Mouse (Mus musculus) Patski (cell line): ENCODE data around the gene Mcmbp. TPM values are rescaled to one million over a fixed set of nuclear protein-coding genes. Genes with fewer than 3 reads are reported as not detected.

Experiments used
- ATAC-seq: fragments of 100-300 bp; one replicate; pipeline ENCODE4 v1.8.0; 2021
- CTCF ChIA-PET: fragments of 350-600 bp; sonication (Branson Sonifier 250); formaldehyde crosslinking; loops from one replicate; lab custom pipeline; 2022; ENCODE audit warnings: inconsistent platforms; lab: Charles Lee
- POLR2A ChIA-PET: fragments of 350-600 bp; sonication (Branson Sonifier 250); formaldehyde crosslinking; loops from one replicate; lab custom pipeline; 2022; ENCODE audit warnings: antibody characterized with exemption, inconsistent platforms; lab: Charles Lee
- DNase-seq: peaks from one replicate; pipeline ENCODE4 v3.0.0-alpha.2; 2011; ENCODE audit warnings: low read depth, low spot score
- H3K27me3 ChIP-seq: fragments of 371-371 bp; one replicate; pipeline ENCODE4 v1.5.1; 2021
- CTCF ChIP-seq: fragments of 100-300 bp; IDR thresholded peaks from one replicate; pipeline ENCODE4 v1.5.1; 2021
- in situ Hi-C: fragments of 300-500 bp; cut with MboI; formaldehyde crosslinking; loops from 3 replicates; pipeline ENCODE4 v1.11.1; 2018; ENCODE audit warnings: low pct_unique_long_range_greater_than_20kb, mixed read lengths
- polyA plus RNA-seq: library from polyadenylated mRNA; unstranded; gene quantifications from one replicate; pipeline ENCODE4 v1.2.3, GENCODE M21; 2021

Mcmbp gene
- 40.4 TPM for polyA plus RNA-seq

GRCm38 (mm10) chr7:128740334-128740733 lies at the start of gene Mcmbp:
Gene Mcmbp, minus strand, starts transcription at chr7:128740495.
- ChIA-PET CTCF (interaction anchor here (6.0 kb wide), 1 partner anchor 15 kb away, joined by 39 read pairs; no protein-coding TSS in a partner anchor), POLR2A (no interaction called here)
- in situ Hi-C loops: loop anchor here (25.0 kb wide), 1 partner anchor 103 kb away; no protein-coding TSS in a partner anchor
- DNase-seq (no peak), ATAC-seq (peak; percentile 68)
- H3K27me3 ChIP-seq: no peaks in the 10 kb centered on the region
- no peak for TF ChIP-seq CTCF

GRCm38 (mm10) chr7:128790045-128790444 lies 49.8 kb upstream of the Mcmbp start:
- no peak for DNase-seq
- no peak for ATAC-seq
- CTCF ChIA-PET: no interaction called here
- H3K27me3 ChIP-seq: no peaks in the 10 kb centered on the region
- in situ Hi-C loops: no loop called here
- POLR2A ChIA-PET: no interaction called here
- no peak for TF ChIP-seq CTCF

- in situ Hi-C loops: no loop called here
- ATAC-seq (no peak), DNase-seq (no peak)
- POLR2A ChIA-PET: no interaction called here
- CTCF ChIA-PET: interaction anchor here (1.3 kb wide), 1 partner anchor 14 kb away, joined by 3 read pairs; no protein-coding TSS in a partner anchor
- no peak for TF ChIP-seq CTCF
- H3K27me3 ChIP-seq: no peaks in the 10 kb centered on the region
Observed at GRCm38 (mm10) chr7:128781846-128782245, 41.6 kb upstream of the Mcmbp start.

GRCm38 (mm10) chr7:128779305-128779704 lies 39.0 kb upstream of the Mcmbp start:
- peak; percentile 83 for TF ChIP-seq CTCF
- ChIA-PET POLR2A (no interaction called here), CTCF (interaction anchor here (1.0 to 2.7 kb wide), 2 partner anchors 14 to 17 kb away, joined by 3 to 25 read pairs; no protein-coding TSS in a partner anchor)
- H3K27me3 ChIP-seq: no peaks in the 10 kb centered on the region
- in situ Hi-C loops: no loop called here
- peak; percentile 10 for DNase-seq
- no peak for ATAC-seq

GRCm38 (mm10) chr7:128777201-128777600 lies 36.9 kb upstream of the Mcmbp start:
- POLR2A ChIA-PET: interaction anchor here (1.5 kb wide), 1 partner anchor 11 kb away, joined by 3 read pairs; no protein-coding TSS in a partner anchor
- in situ Hi-C loops: no loop called here
- DNase-seq (no peak), ATAC-seq (no peak)
- no peaks in the 10 kb centered on the region for H3K27me3 ChIP-seq
- CTCF ChIA-PET: interaction anchor here (0.9 kb wide), 1 partner anchor 36 kb away, joined by 3 read pairs; no protein-coding TSS in a partner anchor
- TF ChIP-seq CTCF: no peak

- POLR2A ChIA-PET: interaction anchor here (1.3 kb wide), 1 partner anchor 11 kb away, joined by 3 read pairs; no protein-coding TSS in a partner anchor
- DNase-seq (no peak), ATAC-seq (no peak)
- TF ChIP-seq CTCF: no peak
- CTCF ChIA-PET: interaction anchor here (4.4 kb wide), 1 partner anchor 12 kb away, joined by 25 read pairs; no protein-coding TSS in a partner anchor
- in situ Hi-C loops: no loop called here
- H3K27me3 ChIP-seq: no peaks in the 10 kb centered on the region
Observed at GRCm38 (mm10) chr7:128766696-128767095, 26.4 kb upstream of the Mcmbp start.

GRCm38 (mm10) chr7:128758948-128759347 lies 18.7 kb upstream of the Mcmbp start:
- POLR2A ChIA-PET: no interaction called here
- CTCF ChIA-PET: no interaction called here
- ATAC-seq (no peak), DNase-seq (no peak)
- no peaks in the 10 kb centered on the region for H3K27me3 ChIP-seq
- in situ Hi-C loops: no loop called here
- no peak for TF ChIP-seq CTCF

GRCm38 (mm10) chr7:128755396-128755795 lies 15.1 kb upstream of the Mcmbp start:
- no peak for TF ChIP-seq CTCF
- no peak for ATAC-seq
- ChIA-PET CTCF (no interaction called here), POLR2A (interaction anchor here (1.0 kb wide), 1 partner anchor 10 kb away, joined by 4 read pairs; no protein-coding TSS in a partner anchor)
- no peaks in the 10 kb centered on the region for H3K27me3 ChIP-seq
- DNase-seq: no peak
- in situ Hi-C loops: no loop called here

GRCm38 (mm10) chr7:128752012-128752411 lies 11.7 kb upstream of the Mcmbp start:
- POLR2A ChIA-PET: no interaction called here
- CTCF ChIA-PET: no interaction called here

GRCm38 (mm10) chr7:128750296-128750695 lies 10.0 kb upstream of the Mcmbp start:
- H3K27me3 ChIP-seq: no peaks in the 10 kb centered on the region
- no peak for ATAC-seq
- POLR2A ChIA-PET: no interaction called here
- TF ChIP-seq CTCF: no peak
- CTCF ChIA-PET: no interaction called here
- no peak for DNase-seq
- in situ Hi-C loops: no loop called here

More at GRCm38 (mm10) chr7:128752012-128752411, 11.7 kb upstream of the Mcmbp start:
- no peak for DNase-seq
- in situ Hi-C loops: no loop called here
- TF ChIP-seq CTCF: no peak
- no peak for ATAC-seq
- no peaks in the 10 kb centered on the region for H3K27me3 ChIP-seq

GRCm38 (mm10) chr7:128748758-128749157 lies 8.5 kb upstream of the Mcmbp start:
- in situ Hi-C loops: loop anchor here (25.0 kb wide), 1 partner anchor 111 kb away; no protein-coding TSS in a partner anchor
- no peak for ATAC-seq
- ChIA-PET CTCF (no interaction called here), POLR2A (no interaction called here)
- H3K27me3 ChIP-seq: no peaks in the 10 kb centered on the region
- DNase-seq: no peak
- TF ChIP-seq CTCF: no peak
